ENCODE assay signal across 10 mouse cellular contexts in the genomic region with DNA sequence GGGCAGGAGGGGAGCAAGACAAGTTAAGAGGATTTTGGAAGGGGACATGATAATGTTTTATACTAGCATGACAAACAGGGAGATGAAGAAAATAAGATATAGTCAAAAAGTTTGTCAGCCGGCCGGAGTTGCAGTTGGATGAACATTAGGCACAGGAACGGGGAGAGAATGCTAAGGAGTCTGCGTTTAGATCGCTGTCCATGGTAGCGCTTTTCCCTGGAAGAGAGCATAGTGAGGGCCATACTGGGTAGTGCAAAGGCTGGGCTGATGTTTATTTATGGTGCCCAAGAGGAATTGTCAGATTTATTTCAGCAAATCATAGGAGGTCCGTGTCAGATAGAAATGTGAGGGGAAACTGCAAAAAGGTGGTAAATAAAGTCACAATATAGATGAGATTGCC.
DNase-seq lines count a peak whose midpoint lies in the region; ATAC-seq and TF ChIP-seq lines count a peak whose summit lies in the region.
"Had no signal": no experiment of that assay in that cellular context is flagged by ENCODE, and none has a peak within 500 bp of the region (broad histone marks: within the 10 kb centered on the region; RNA-seq: fewer than 3 reads in every experiment).

No protein-coding gene starts in this region.

- TF ChIP-seq POLR2A in thymus, adult 2 months (IDR thresholded peaks at IDR 0.05; ENCODE audit: control insufficient read depth, extremely low read depth, insufficient read depth, low read length, poor library complexity), result no peak

- WGBS in intestine, embryonic 14.5 days, result 14% methylated on average over 7 of the region's 7 CpGs
- 18% methylated on average over 7 of the region's 7 CpGs for WGBS in intestine, postnatal 0 days
- WGBS in kidney, postnatal 0 days, result 10% methylated on average over 7 of the region's 7 CpGs
- 34% methylated on average over 7 of the region's 7 CpGs for WGBS in thymus, adult 2 months

- no peak overlapping the region for H3K4me3 ChIP-seq in intestine, embryonic 14.5 days (ENCODE audit: low read depth, low read length)
- no peak overlapping the region for H3K4me3 ChIP-seq in intestine, postnatal 0 days (ENCODE audit: low read depth, low read length)
- H3K4me3 ChIP-seq in ES-E14 (ENCODE audit: insufficient read depth in 1 of 2, low read depth in 1 of 2, low read length in 2 of 2, poor library complexity in 1 of 2, severe bottlenecking in 1 of 2), result no peak overlapping the region
- H3K4me3 ChIP-seq in kidney, postnatal 0 days (replicated peaks; ENCODE audit: low read depth, low read length), result no peak overlapping the region
- H3K4me3 ChIP-seq in thymus, adult 2 months (ENCODE audit: control insufficient read depth, insufficient read depth, low read length), result no peak overlapping the region
- H3K4me3 ChIP-seq: embryonic facial prominence, embryonic 12.5 days; intestine, embryonic 15.5 days had no signal

- H3K4me1 ChIP-seq in intestine, embryonic 14.5 days (replicated peaks; ENCODE audit: control insufficient read depth, insufficient read depth, low read length), result no peaks in the 10 kb centered on the region
- H3K4me1 ChIP-seq in intestine, postnatal 0 days (replicated peaks; ENCODE audit: control insufficient read depth, insufficient read depth, low read length), result no peaks in the 10 kb centered on the region
- no peaks in the 10 kb centered on the region for H3K4me1 ChIP-seq in ES-E14 (ENCODE audit: control insufficient read depth in 2 of 2, insufficient read depth in 2 of 2, low read length in 2 of 2, poor library complexity in 1 of 2)
- H3K4me1 ChIP-seq in kidney, postnatal 0 days (replicated peaks; ENCODE audit: insufficient read depth, low read length), result no peaks in the 10 kb centered on the region
- no peaks in the 10 kb centered on the region for H3K4me1 ChIP-seq in thymus, adult 2 months (replicated peaks; ENCODE audit: control insufficient read depth, insufficient read depth, low read length)
- H3K4me1 ChIP-seq: embryonic facial prominence, embryonic 12.5 days; intestine, embryonic 15.5 days had no signal

- TF ChIP-seq CTCF in intestine, postnatal 0 days (IDR thresholded peaks at IDR 0.05; ENCODE audit: low read depth), result no peak
- no peak for TF ChIP-seq CTCF in kidney, postnatal 0 days (IDR thresholded peaks at IDR 0.05; ENCODE audit: low read depth)
- no peak for TF ChIP-seq CTCF in thymus, adult 2 months (IDR thresholded peaks at IDR 0.05; ENCODE audit: borderline replicate concordance, control insufficient read depth, extremely low read depth, insufficient read depth, low read length, poor library complexity)

- ATAC-seq in intestine, embryonic 14.5 days (replicated peaks; ENCODE audit: low FRiP score, low TSS enrichment, low read depth), result no peak
- ATAC-seq in intestine, postnatal 0 days, result no peak
- ATAC-seq in kidney, postnatal 0 days (replicated peaks; ENCODE audit: low FRiP score, low read depth), result 0 out of 2 replicates have a peak, but pooled peaks have one; percentile 63
- no peak for ATAC-seq in activated CD4-positive, CD25-positive, alpha-beta regulatory T cell, adult 4 months
- ATAC-seq: intestine, embryonic 15.5 days had no signal

- H3K4me2 ChIP-seq in intestine, embryonic 14.5 days (ENCODE audit: low read length), result no peak overlapping the region
- no peak overlapping the region for H3K4me2 ChIP-seq in intestine, postnatal 0 days (replicated peaks; ENCODE audit: low read depth)
- H3K4me2 ChIP-seq in kidney, postnatal 0 days (ENCODE audit: low read length), result no peak overlapping the region
- H3K4me2 ChIP-seq: embryonic facial prominence, embryonic 12.5 days; intestine, embryonic 15.5 days had no signal

- H3K9me3 ChIP-seq in intestine, embryonic 14.5 days (ENCODE audit: control insufficient read depth, low read length), result no peaks in the 10 kb centered on the region
- no peaks in the 10 kb centered on the region for H3K9me3 ChIP-seq in intestine, postnatal 0 days (ENCODE audit: control insufficient read depth)
- no peaks in the 10 kb centered on the region for H3K9me3 ChIP-seq in ES-E14 (ENCODE audit: control insufficient read depth, insufficient read depth, low read depth, low read length)
- no peaks in the 10 kb centered on the region for H3K9me3 ChIP-seq in kidney, postnatal 0 days (replicated peaks; ENCODE audit: low read length)
- H3K9me3 ChIP-seq: embryonic facial prominence, embryonic 12.5 days; intestine, embryonic 15.5 days had no signal

- H3K36me3 ChIP-seq in intestine, embryonic 14.5 days (ENCODE audit: control insufficient read depth, insufficient read depth, low read length), result no peaks in the 10 kb centered on the region
- no peaks in the 10 kb centered on the region for H3K36me3 ChIP-seq in intestine, postnatal 0 days (ENCODE audit: control insufficient read depth, insufficient read depth)
- no peaks in the 10 kb centered on the region for H3K36me3 ChIP-seq in ES-E14 (ENCODE audit: control insufficient read depth, insufficient read depth, low read length, poor library complexity, severe bottlenecking)
- H3K36me3 ChIP-seq in kidney, postnatal 0 days (ENCODE audit: insufficient read depth, low read length), result no peaks in the 10 kb centered on the region
- no peaks in the 10 kb centered on the region for H3K36me3 ChIP-seq in thymus, adult 2 months (ENCODE audit: control insufficient read depth, insufficient read depth, low read length)
- H3K36me3 ChIP-seq: embryonic facial prominence, embryonic 12.5 days; intestine, embryonic 15.5 days had no signal

- no peak overlapping the region for H3K27ac ChIP-seq in intestine, embryonic 14.5 days (ENCODE audit: low read depth)
- no peak overlapping the region for H3K27ac ChIP-seq in intestine, postnatal 0 days (ENCODE audit: low read depth, low read length)
- no peak overlapping the region for H3K27ac ChIP-seq in ES-E14 (ENCODE audit: insufficient read depth, low read depth, low read length, poor library complexity, severe bottlenecking)
- H3K27ac ChIP-seq in kidney, postnatal 0 days, result no peak overlapping the region
- no peak overlapping the region for H3K27ac ChIP-seq in thymus, adult 2 months (ENCODE audit: control insufficient read depth, insufficient read depth, low read length)
- H3K27ac ChIP-seq: embryonic facial prominence, embryonic 12.5 days; intestine, embryonic 15.5 days had no signal

- no peak overlapping the region for H3K9ac ChIP-seq in intestine, embryonic 14.5 days (ENCODE audit: low read length)
- H3K9ac ChIP-seq in intestine, postnatal 0 days (ENCODE audit: low read depth, low read length), result no peak overlapping the region
- no peak overlapping the region for H3K9ac ChIP-seq in ES-E14 (ENCODE audit: insufficient read depth, low read depth, low read length, poor library complexity, severe bottlenecking)
- no peak overlapping the region for H3K9ac ChIP-seq in kidney, postnatal 0 days (ENCODE audit: low read depth, low read length)
- H3K9ac ChIP-seq: embryonic facial prominence, embryonic 12.5 days; intestine, embryonic 15.5 days had no signal

- H3K27me3 ChIP-seq in intestine, embryonic 14.5 days (replicated peaks; ENCODE audit: control insufficient read depth, insufficient read depth, low read length), result no peaks in the 10 kb centered on the region
- H3K27me3 ChIP-seq in intestine, postnatal 0 days (replicated peaks; ENCODE audit: control insufficient read depth, insufficient read depth, low read length), result no peaks in the 10 kb centered on the region
- no peaks in the 10 kb centered on the region for H3K27me3 ChIP-seq in kidney, postnatal 0 days (ENCODE audit: insufficient read depth, low read length)
- H3K27me3 ChIP-seq in thymus, adult 2 months (ENCODE audit: control insufficient read depth, insufficient read depth, low read length), result no peaks in the 10 kb centered on the region
- H3K27me3 ChIP-seq: embryonic facial prominence, embryonic 12.5 days; intestine, embryonic 15.5 days had no signal

- DNase-seq in intestine, embryonic 14.5 days (ENCODE audit: low spot score), result peak; percentile 64
- DNase-seq in ES-E14 (ENCODE audit: low read depth, low spot score), result peak; percentile 33
- peak; percentile 54 for DNase-seq in R1 (ENCODE audit: low read depth, low spot score)
- DNase-seq in kidney, postnatal 0 days (ENCODE audit: low spot score), result peak; percentile 84
- DNase-seq in thymus, postnatal 4 days, result no peak
- DNase-seq in thymus, adult 2 months, result no peak

- in situ Hi-C loops in ES-E14 (cut with MboI; ENCODE audit: low sequenced_read_pairs in 2 of 2, unreplicated experiment in 2 of 2), result no loop called here

TF ChIP-seq in ES-E14, 5 proteins besides CTCF, POLR2A, EP300 and RAD21:
- no peak for TF ChIP-seq MAFK (IDR thresholded peaks at IDR 0.05; ENCODE audit: insufficient read depth, low read depth, low read length)
- TF ChIP-seq ZC3H11A (IDR thresholded peaks at IDR 0.05; ENCODE audit: borderline replicate concordance, low read depth, low read length), result no peak
- no peak for TF ChIP-seq CHD2 (IDR thresholded peaks at IDR 0.05; ENCODE audit: low read depth, low read length)
- no peak for TF ChIP-seq HCFC1 (IDR thresholded peaks at IDR 0.05; ENCODE audit: borderline replicate concordance, insufficient read depth, low read length)
- no peak for TF ChIP-seq ZNF384 (IDR thresholded peaks at IDR 0.05; ENCODE audit: low read depth, low read length)

Comparison
In these comparisons a context has a peak if more than half of its experiments do, and no peak if none do; other contexts are left out.
1. DNase-seq: peak in intestine, embryonic 14.5 days (single experiment), ES-E14 (single experiment), R1 (single experiment) and kidney, postnatal 0 days (single experiment); none in thymus, postnatal 4 days (single experiment) and thymus, adult 2 months (single experiment).